Mouse (Mus musculus): ENCODE data around the gene Tmem268. TPM values are rescaled to one million over a fixed set of nuclear protein-coding genes. Genes with fewer than 3 reads are reported as not detected.

The Tmem268 gene
- 14.9 and 33.9 TPM in 2 replicates for total RNA-seq (2017)

DNA sequence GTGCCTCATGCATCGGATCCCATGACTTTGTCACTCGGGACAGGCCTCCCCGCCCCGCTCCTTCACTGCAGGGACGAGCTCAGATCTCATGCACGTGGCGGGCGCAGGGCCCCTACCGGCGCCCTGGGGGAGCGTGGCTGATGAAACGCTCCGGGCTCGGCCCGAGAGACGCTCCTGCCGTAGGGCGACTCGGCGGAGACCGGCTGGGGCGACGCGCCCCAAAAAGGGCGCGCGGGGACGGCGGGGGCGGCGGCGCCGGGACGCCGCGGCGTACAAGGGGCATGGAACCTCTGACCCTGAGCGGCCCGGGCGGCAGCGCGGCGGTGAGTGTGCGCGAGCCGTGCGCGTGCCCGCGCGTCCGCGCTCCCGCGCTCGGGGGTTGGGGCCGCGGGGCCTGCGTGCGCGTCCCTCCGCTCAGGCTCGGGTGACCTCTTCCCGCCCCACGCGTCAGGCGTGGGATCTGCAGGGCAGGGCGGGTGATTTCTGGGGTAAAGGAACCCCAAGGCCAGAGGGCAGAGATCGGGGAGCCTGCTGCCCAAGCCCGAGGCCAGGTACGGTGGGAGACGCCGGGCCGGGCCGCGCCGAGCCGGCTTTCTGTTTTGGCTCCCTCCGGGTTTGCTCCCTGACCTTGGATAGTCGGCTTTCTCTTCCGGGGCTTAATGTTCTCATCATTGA is at the start of gene Tmem268:
Gene Tmem268 (plus strand): TSS at position 375 of the 675 bp plus-strand sequence.
- ATAC-seq (replicated peaks; ENCODE audit: low read depth, poor library complexity, severe bottlenecking): peak; percentile 33

DNA sequence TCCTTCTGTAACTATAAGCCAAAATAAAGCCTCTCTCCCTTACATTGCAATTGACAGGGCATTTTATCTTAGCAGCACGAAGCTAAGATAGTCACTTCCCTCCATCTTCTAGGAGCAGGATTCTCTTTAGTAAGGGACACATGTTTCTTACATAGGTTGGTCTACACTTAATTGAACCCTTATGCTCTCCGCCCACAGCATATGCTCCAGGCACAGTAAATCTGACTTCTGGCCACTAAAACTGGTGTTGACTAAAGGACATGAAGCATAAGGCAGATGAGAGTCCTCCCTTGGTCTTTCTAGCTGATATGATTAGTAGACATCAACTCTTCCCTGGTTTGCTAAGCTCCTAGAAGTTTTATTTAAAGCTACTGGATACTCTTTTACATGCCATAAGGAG is 45.7 kb upstream of the Tmem268 start:
- ATAC-seq (replicated peaks; ENCODE audit: low read depth, poor library complexity, severe bottlenecking): no peak

DNA sequence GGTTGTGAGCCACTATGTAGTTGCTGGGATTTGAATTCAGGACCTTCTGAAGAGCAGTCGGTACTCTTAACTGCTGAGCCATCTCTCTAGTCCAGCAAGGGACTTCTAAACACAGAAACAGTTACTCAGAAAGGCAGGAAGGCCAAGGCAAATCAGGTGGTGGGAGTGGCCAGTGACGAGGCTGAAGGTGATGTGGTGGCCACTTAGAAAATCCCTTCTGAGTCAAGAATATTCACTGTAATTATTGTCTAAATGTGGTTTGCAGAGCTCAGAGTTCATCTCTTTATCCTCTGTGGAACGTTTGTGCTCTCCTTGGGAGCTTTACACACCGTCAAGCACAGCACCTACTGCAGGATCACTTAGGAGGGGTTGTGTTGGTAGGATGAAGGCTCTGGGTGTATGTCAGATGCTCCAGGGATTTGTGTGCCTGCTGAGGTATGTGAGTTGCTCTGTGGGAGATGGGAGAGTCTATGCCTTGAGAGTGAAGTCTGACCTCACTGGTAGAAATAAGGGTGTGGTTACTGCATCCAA is 44.1 kb upstream of the Tmem268 start:
- ATAC-seq (replicated peaks; ENCODE audit: low read depth, poor library complexity, severe bottlenecking): no peak

DNA sequence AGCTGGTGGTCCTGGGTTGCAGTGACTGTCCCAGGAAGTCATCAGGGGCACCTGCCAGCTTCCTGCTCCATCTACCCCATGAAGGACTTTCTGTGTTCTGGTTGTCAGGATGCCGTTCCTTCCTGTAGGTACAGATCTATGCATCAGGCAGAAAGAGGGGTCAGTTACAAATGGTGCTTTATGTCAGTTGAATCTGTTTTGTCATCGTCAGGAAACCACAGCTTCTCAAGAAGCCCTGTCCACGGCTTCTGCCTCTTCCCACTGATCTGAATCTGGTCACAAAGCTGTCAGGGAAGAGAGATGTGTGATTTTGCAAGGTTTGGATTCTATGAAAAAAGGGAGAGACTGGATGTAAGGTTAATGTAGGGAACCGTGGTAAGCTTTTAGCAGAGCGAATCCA is 43.6 kb upstream of the Tmem268 start:
- ATAC-seq (replicated peaks; ENCODE audit: low read depth, poor library complexity, severe bottlenecking): peak; percentile 63

DNA sequence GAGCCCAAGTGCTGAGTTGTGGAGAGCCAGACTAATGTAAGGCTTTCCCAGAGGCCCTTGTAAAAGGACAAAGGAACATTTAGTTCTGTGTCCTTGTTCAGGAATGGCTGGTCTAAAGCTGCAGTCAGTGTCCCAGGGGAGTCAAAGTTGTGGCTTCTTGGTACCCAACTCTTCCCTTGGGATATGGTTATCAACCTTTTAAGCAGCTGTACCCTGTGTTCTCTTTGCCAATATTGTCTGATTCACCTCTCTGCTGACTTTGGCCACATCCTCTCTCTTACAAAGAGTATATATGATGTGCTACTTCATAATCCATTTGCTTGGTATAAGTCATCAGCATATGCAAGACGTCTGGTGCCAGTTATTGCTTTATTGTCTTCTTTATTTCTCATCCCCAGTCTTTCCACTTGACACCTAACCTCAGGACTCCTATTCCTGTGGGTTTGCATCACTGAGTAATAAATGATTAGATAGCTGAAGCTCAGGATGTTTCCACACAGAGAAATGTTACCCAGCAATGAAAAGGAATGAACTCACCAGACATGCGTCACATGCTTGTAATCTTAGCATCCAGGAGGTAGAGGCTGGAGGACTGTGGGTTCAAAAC is 36.7 kb upstream of the Tmem268 start:
- no peak for ATAC-seq (replicated peaks; ENCODE audit: low read depth, poor library complexity, severe bottlenecking)

DNA sequence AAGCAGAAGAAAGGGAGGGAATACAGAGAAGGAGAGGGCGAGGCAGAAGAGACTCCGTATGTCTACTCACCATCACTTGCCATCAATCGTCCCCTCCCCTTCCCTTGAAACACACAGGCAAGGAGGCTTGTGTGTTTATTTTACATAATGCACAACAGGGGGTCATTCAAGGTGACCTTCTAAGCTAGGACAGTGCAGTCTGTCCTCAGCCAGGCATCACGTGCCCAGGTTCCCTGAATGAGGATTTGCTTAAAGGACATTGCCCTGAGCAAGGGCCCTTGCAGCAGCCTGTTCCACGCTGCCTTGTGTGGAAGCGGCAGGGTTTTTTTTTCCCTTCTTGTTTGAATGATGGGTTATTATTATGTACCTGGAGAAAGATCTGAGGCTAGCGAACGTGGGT is 33.1 kb upstream of the Tmem268 start:
- ATAC-seq (replicated peaks; ENCODE audit: low read depth, poor library complexity, severe bottlenecking): no peak

DNA sequence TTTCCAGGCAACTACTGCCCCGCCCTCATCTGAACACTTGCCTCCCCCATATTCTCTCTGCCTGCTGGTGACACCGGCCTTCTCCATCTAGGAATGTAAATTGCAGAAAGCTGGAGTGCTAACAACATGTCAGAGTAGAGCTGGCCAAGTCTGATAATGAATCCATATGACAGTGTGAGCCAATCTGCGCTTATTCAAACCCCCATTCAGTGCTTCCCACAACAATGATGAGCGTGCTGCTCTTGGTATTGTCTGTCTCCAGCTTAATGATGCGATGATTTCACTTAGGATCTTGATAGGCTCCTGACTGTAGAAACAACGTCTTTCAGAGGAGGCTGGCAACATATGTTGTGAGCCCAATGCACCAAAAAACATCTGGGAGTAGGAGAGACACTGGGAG is 29.6 kb upstream of the Tmem268 start:
- no peak for ATAC-seq (replicated peaks; ENCODE audit: low read depth, poor library complexity, severe bottlenecking)

DNA sequence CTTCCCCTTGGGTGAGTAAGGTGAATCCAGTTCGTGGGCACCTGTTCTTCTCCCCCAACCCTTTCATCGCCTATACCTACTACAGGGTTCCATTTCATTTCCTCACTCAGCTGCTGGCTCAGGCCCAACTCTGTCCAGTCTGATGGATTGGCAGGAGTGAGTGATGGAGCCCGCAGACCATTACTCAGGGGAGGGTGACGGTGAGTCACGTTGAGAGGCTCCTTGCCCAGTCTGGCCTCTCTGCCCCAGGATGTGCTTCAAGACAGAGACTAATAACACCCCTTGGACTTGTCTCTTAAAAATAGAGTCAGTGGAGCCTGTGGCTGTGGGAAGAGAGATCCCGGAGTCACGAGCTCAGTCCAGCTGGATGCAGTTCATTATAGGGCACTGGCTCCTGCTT is 28.2 kb upstream of the Tmem268 start:
- ATAC-seq (replicated peaks; ENCODE audit: low read depth, poor library complexity, severe bottlenecking): no peak

DNA sequence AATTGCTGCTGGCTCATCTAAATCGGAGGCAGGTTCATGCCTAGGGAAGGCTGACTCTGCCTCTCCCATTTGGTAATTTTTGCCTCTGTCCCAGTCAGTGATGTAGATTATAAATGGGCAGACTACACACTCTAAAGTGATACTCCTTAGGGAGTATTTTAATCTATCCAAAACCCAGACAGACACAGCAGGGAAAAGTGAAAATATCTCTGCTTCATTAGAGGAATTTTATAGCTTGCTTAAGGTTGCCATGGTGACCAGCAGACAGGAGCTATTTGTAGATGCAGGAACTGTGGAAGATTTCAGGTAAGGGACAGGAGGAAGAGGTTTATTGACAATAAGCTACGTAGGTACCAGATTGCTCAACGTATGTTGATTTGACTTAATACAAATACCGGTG is 21.0 kb upstream of the Tmem268 start:
- no peak for ATAC-seq (replicated peaks; ENCODE audit: low read depth, poor library complexity, severe bottlenecking)

DNA sequence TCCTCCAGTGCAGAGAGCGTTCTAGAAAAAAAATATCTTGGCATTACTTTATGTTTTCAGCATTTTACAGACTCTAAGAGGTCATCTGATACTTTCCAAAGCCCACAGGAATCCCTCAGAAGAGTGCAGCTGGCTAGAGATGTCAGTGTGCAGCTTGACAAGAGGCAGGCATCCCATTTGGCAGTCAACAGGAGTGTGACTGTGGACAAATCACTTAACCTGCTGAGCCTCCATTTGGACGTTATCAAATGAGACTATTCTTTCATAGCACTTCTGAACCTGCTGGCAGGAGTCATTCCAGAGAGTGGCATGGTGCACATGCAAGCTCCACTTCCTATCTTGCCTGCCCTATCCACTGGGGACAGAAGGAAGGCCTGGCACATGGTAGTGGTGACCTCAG is 16.4 kb upstream of the Tmem268 start:
- no peak for ATAC-seq (replicated peaks; ENCODE audit: low read depth, poor library complexity, severe bottlenecking)

DNA sequence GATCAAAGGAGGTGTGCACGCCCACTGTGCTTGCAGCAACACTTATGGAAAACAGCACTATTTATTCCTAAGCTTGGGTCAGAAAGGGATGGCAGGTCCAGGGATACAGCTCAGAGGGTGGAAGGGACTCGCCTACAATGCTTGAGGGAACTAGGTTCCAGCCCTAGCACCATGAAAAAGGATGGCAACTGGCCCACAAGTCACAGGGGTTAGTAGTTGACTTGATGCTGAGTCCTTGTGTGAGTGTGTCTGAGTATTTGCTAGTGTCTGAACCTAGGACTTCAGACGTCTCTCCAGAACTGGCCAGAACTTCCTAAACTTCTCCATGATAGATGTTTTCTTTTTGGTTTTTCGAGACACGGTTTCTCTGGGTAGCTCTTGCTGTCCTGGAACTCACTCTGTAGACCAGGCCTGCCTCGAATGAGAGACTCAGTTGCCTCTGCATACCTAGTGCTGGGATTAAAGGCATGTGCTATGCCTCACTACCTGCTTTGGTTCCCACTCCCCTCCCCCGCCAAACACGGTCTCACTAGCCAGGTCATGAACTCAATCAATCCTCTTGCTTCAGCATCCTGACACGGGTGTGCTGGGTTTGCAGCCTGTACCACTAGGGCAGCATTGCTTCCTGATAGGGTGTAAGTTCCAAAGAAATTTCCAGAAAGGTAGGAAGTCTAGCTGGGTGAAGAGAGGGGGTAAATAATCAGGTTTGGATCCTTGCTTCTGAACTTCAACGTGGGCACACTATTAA is 14.7 kb upstream of the Tmem268 start:
- peak; percentile 37 for ATAC-seq (replicated peaks; ENCODE audit: low read depth, poor library complexity, severe bottlenecking)

DNA sequence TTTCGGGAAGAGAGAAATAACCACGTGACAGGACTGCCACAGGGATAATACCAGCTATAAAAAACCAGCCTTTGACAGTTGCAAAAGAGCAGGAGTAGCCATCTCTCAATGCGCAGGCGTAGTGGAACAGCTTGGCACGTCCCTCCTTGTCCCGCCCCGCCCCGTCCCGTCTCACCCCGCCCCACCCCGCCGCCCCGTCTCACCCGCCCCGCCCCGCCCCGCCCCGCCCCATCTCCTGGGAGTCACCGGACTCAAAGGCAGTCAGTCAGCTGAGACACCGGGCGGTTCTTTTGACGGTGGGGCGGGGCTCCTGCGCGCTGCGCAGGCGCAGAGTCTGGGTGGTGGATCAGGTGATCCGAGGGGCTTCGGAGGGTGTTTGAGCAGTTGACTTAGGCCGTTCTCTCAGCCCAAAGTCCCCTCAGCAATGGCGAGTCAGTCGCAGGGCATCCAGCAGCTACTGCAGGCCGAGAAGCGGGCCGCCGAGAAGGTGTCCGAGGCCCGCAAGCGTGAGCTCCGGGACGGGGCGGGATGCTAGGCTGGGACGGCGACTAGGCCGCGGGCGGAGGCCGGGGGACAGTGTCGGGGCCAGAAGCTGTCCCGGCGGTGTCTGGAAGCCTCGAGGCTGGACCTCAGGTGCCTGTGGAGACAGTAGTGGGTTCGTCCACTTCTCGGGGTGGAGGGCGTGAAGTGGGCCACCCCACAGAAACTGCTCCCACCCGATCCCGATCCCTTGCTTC is 13.9 kb upstream of the Tmem268 start, which contains the start of gene Atp6v1g1:
Gene Atp6v1g1 (plus strand): TSS at position 279 of the 737 bp plus-strand sequence.
- ATAC-seq (replicated peaks; ENCODE audit: low read depth, poor library complexity, severe bottlenecking): peak; percentile 88

DNA sequence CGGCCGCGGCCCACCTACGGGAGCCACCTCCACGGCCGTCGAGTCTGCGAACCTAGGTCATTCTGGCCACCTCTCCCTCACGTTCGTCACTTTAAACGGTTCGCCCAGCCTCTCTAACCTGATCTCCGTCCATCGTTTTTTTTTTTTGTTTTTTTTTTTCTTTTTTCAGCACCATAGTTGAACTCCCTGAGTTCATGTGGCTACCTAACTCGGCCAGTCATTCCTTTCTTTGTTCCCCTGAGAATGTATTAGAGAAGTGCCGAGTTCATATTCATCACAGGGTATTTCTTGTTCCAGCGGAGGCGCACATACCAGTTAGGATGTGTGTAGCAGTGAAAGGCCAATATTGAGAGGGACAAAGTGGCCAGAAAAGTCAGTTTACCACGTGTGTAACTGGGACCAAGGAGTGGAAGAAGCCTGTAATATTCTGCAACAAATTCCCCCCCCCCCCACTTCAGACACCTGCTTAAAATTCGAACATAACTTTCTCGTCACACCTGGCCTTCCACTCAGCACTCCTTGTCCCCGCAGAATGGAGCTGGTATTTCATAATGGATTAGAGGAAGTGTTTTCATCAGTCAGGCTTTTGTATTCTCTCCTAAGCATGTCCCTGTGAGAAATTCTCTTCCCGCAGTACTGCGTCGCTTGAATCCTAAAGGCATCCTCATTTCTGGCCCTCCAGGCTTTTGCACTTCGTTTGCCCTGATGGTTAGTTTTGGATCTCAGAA is 13.2 kb upstream of the Tmem268 start:
- no peak for ATAC-seq (replicated peaks; ENCODE audit: low read depth, poor library complexity, severe bottlenecking)

DNA sequence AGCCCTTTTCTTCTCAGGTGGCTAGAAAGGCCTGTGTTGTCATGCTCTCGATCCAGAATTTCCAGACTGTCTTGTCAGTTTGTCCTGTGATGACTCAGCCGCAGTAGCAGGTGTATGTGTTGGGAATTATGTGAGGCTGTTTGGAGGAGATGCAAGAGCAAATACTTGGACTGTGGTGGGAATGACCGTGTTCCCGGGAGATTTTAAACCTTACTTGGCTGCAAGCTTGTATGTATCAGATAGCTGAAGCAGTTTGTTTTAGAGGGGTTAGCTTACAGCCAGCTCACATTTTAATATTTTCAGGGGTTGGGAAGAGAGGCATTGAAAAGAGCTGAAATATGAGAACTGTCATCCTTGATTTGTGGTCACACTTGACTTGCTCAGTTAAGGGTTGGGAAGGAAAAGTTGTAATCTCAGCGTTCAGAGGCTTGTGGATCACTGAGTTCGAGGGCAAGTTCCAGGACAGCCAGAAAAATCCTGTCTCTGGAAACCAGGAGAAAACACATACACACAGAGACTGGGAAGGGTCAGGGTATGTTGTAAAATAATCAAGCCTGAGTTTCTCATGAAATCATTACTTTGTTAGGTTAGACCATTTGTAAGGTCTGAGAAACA is 12.0 kb upstream of the Tmem268 start:
- ATAC-seq (replicated peaks; ENCODE audit: low read depth, poor library complexity, severe bottlenecking): no peak

DNA sequence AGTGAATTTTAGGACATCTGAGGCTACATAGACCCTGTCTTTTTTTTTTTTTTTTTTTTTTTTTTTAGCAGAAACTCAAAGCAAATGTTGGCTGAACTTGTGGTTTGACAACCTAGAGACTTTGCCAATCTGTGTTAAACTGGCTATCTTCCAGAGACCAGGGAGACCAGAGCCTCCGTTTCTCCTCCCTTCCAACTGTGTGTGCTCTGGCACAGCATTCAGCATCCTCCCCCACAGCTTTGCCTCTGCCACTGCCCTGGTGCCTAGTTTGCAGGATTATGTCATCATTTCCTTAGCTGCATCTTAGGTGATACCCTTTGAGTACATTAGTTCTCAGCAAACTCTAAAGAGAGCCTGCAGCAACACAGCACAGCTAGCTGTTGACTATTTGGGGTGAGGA is 10.8 kb upstream of the Tmem268 start:
- no peak for ATAC-seq (replicated peaks; ENCODE audit: low read depth, poor library complexity, severe bottlenecking)

DNA sequence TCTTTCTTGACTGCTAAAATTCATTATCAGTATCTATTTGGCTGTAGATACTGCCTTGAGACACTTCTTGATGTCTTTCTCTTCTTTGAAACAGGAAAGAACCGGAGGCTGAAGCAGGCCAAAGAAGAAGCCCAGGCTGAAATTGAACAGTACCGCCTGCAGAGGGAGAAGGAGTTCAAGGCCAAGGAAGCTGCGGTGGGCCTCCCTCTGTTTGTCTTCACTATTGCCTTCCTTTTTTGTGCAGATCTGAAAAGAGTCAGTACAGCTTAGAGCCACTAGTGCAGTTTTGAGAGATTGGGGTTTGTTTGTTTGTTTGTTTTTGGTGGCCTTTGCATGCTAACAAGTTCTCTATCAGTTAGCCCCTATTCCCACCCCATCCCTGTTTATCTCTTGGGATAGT is 10.1 kb upstream of the Tmem268 start:
- ATAC-seq (replicated peaks; ENCODE audit: low read depth, poor library complexity, severe bottlenecking): no peak

DNA sequence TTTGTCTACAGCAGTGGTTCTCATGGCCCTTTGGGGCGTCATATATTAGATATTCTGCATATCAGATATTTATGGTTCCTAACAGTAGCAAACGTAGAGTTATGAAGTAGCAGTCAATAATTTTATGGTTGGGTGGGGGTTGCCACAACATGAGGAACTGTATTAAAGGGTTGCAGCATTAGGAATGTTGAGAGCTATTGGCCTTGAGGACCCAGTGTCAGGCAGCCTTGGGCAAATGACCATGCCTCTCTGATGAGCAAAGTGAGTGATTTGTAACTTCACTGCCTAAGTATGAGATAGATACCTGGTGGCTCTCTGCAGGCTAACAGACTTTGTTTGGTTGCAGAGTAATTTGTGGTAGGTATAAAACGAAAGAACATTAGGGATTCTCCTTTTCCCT is 7.7 kb upstream of the Tmem268 start:
- no peak for ATAC-seq (replicated peaks; ENCODE audit: low read depth, poor library complexity, severe bottlenecking)

DNA sequence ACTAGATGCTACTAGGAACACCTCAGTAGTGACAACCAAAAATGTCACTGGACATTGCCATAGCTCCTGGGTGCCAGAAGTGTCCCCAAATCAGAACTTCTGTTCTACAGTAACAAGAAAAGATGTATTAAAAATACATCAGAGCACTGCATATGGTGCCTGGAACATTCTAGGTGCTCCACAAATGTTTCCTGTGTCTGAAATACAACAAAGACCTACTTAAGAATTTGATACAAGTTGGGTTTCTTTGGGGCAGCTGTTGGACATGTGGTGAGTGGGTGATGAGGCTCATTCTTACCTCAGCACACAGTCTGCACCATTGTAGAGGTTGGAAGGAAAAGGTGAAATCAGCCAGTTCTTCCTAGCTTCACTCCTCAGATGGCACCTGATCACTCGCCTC is 5.7 kb upstream of the Tmem268 start:
- no peak for ATAC-seq (replicated peaks; ENCODE audit: low read depth, poor library complexity, severe bottlenecking)

DNA sequence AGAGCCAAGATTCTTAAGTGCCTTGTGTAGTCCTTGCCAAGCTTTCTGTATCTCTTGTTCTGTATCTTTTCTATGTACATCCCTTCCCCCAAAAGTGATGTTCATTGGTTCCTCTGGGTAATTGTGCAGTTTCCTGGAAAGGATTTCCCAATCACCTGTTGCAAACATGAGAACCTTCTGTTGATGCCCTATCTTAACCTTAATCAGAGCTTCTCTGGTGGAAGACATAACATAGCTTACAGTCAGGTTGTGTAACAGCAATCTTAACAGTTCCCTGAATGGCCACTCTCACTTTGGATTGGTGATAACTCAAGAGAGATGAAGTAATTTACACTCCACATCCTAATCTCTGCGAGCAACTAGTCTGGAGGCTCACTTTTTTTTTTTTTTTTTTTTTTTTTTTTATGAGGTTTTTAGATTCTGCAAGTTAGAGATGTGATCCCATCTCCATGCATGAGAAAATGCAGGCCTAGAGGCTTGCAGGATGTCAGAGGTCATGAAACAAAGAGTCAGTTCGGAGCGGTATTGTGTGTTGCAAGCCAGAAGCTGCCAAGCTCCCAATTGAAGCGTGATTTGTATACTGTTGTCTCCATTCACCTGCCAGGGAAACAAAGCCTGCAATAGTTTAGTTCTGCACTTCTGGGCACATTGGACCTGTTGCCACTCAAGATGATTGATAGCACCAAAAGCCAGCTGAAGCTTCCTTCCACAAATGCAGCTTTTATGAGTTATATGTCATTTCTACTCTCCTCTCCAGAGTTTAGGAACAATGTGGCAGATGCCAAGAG is 4.6 kb upstream of the Tmem268 start:
- ATAC-seq (replicated peaks; ENCODE audit: low read depth, poor library complexity, severe bottlenecking): peak; percentile 34
